Mouse (Mus musculus): ENCODE results near the gene Rab27a.

The Rab27a gene

GRCm38 (mm10) chr9:73044146-73045079, at the start of gene Rab27a:
Gene Rab27a, plus strand, starts transcription at chr9:73044854.
- peak; percentile 84 for DNase-seq (ENCODE audit: low spot score in 2 of 2)

GRCm38 (mm10) chr9:72996167-72996566, 48.5 kb upstream of the Rab27a start:
- no peak for DNase-seq (ENCODE audit: low spot score in 2 of 2)

GRCm38 (mm10) chr9:72996806-72997205, 47.8 kb upstream of the Rab27a start:
- DNase-seq (ENCODE audit: low spot score in 2 of 2): no peak

GRCm38 (mm10) chr9:73000487-73000886, 44.2 kb upstream of the Rab27a start:
- DNase-seq (ENCODE audit: low spot score in 2 of 2): no peak

GRCm38 (mm10) chr9:73001314-73002011, 43.2 kb upstream of the Rab27a start:
- no peak for DNase-seq (ENCODE audit: low spot score in 2 of 2)

GRCm38 (mm10) chr9:73002177-73002576, 42.5 kb upstream of the Rab27a start:
- DNase-seq (ENCODE audit: low spot score in 2 of 2): no peak

GRCm38 (mm10) chr9:73004076-73004475, 40.6 kb upstream of the Rab27a start:
- DNase-seq (ENCODE audit: low spot score in 2 of 2): no peak

GRCm38 (mm10) chr9:73005106-73005505, 39.5 kb upstream of the Rab27a start:
- no peak for DNase-seq (ENCODE audit: low spot score in 2 of 2)

- DNase-seq (ENCODE audit: low spot score in 2 of 2): no peak
Observed at GRCm38 (mm10) chr9:73006175-73006574, 38.5 kb upstream of the Rab27a start.

- no peak for DNase-seq (ENCODE audit: low spot score in 2 of 2)
Observed at GRCm38 (mm10) chr9:73008384-73008783, 36.3 kb upstream of the Rab27a start.

GRCm38 (mm10) chr9:73012629-73013028, 32.0 kb upstream of the Rab27a start:
- DNase-seq (ENCODE audit: low spot score in 2 of 2): no peak

GRCm38 (mm10) chr9:73014724-73015123, 29.9 kb upstream of the Rab27a start:
- no peak for DNase-seq (ENCODE audit: low spot score in 2 of 2)

GRCm38 (mm10) chr9:73019841-73020240, 24.8 kb upstream of the Rab27a start:
- no peak for DNase-seq (ENCODE audit: low spot score in 2 of 2)

GRCm38 (mm10) chr9:73020566-73021097, 24.0 kb upstream of the Rab27a start:
- DNase-seq (ENCODE audit: low spot score in 2 of 2): no peak

GRCm38 (mm10) chr9:73025818-73026636, 18.6 kb upstream of the Rab27a start:
- no peak for DNase-seq (ENCODE audit: low spot score in 2 of 2)

GRCm38 (mm10) chr9:73030443-73030842, 14.2 kb upstream of the Rab27a start:
- DNase-seq (ENCODE audit: low spot score in 2 of 2): no peak

GRCm38 (mm10) chr9:73031421-73031820, 13.2 kb upstream of the Rab27a start:
- no peak for DNase-seq (ENCODE audit: low spot score in 2 of 2)

- DNase-seq (ENCODE audit: low spot score in 2 of 2): no peak
Observed at GRCm38 (mm10) chr9:73033406-73033805, 11.2 kb upstream of the Rab27a start.

- peak; percentile 88 to 90 for DNase-seq (ENCODE audit: low spot score in 2 of 2)
Observed at GRCm38 (mm10) chr9:73039222-73039945, 5.3 kb upstream of the Rab27a start.

GRCm38 (mm10) chr9:73040080-73040479, 4.6 kb upstream of the Rab27a start, which contains the start of gene Pigb:
Gene Pigb, minus strand, starts transcription at chr9:73040378.
- DNase-seq (ENCODE audit: low spot score in 2 of 2): no peak

- DNase-seq (ENCODE audit: low spot score in 2 of 2): no peak
Observed at GRCm38 (mm10) chr9:73045204-73045603, 550 bp downstream of the Rab27a start.
